Mouse (Mus musculus): ENCODE measurements at regions not wholly inside any gene's neighbourhood (a gene's known extent, or its start where the extent isn't known, plus 50 kb on each side); places are given as distances from the start of the nearest gene placed in this dataset.

- DNase-seq (ENCODE audit: low read depth): no peak
These were observed 864.9 kb downstream of the Efnb2 start for GRCm38 (mm10) chr8:7796156-7796555.

DNA sequence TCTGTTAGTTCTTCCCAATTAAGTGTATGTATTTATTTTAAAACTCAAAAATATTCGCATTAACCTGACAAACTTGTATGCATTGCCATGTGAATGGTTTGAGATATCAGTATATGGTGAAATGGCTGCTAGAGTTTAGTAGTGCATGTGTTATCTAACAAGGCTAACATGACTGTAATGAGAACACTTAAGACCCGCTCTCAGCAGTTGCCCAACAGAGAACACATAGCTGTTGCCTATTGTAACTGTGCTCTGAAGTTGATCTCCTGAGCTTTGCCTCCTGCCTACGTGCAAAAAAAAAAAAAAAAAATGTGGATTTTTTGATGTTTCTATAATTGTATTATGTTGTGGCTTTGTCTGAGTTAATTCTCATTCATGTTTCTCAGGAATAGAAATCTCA, 897.2 kb downstream of the Efnb2 start:
- no peak for DNase-seq (ENCODE audit: low read depth)

- no peak for DNase-seq (ENCODE audit: low read depth)
These were observed 900.1 kb downstream of the Efnb2 start for GRCm38 (mm10) chr8:7760987-7761386.

- peak; percentile 51 for DNase-seq (ENCODE audit: low read depth)
These were observed 928.3 kb downstream of the Efnb2 start for GRCm38 (mm10) chr8:7732726-7733125.

- DNase-seq (ENCODE audit: low read depth): no peak
These were observed 939.2 kb downstream of the Efnb2 start for GRCm38 (mm10) chr8:7721880-7722279.

DNA sequence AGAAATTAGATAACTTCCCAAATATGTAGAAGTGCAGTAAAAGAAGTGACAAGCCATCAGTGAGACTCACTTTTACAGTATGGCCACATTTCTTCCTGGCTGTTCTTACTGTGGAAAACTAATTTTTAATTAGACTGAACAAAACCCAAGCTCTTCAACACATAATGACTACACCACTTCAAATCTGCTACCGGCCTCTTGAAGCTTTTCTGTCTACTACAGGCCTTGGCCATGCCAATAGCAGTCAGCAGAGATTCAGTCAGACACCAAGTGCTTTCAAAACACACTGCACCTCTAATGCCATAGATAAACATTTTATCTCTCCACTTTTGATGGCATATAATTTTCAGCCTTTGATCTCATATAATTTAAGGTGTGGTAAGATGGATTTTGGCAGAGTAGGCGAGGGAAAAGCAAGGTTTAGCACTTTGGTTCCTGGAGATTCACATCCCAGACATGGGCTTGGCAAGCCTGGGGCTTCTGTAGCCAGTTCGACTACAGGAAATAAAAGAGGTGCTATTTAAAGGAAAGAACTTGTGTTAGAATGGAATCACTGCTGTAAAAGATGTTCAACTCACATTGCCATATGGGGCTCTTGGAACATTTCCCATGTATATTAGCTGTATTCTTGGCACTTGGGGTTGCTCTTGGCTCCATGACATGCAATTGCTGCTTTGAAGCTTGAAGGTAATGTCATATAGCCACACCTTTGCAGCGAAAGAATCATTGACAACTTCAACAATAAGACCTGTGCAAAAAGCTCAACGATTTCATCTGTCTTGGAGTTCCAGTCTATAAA, 941.9 kb downstream of the Efnb2 start:
- DNase-seq (ENCODE audit: low read depth): no peak

DNA sequence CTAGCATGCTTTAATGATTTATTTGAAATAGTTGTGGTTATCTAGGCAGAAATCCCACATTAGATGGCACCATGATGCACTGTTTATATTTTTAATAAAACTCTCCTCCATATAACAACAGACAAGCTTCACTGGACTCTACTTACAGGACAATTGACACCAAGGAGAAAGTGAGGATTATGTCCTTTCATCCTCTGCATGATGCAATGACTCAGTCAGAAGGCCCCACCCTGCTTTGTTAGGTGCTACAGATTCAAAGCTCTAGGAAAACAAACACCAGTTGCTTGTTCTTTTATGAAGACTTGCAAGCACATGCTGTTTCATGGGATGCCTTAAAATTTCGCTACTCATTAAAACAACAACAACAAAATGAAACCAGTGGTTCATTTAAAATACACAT, 950.3 kb downstream of the Efnb2 start:
- DNase-seq (ENCODE audit: low read depth): no peak

- DNase-seq (ENCODE audit: low read depth): no peak
These were observed 951.6 kb downstream of the Efnb2 start for GRCm38 (mm10) chr8:7709406-7709805.

GRCm38 (mm10) chr8:7691355-7691996, 969.6 kb downstream of the Efnb2 start:
- no peak for DNase-seq (ENCODE audit: low read depth)

DNA sequence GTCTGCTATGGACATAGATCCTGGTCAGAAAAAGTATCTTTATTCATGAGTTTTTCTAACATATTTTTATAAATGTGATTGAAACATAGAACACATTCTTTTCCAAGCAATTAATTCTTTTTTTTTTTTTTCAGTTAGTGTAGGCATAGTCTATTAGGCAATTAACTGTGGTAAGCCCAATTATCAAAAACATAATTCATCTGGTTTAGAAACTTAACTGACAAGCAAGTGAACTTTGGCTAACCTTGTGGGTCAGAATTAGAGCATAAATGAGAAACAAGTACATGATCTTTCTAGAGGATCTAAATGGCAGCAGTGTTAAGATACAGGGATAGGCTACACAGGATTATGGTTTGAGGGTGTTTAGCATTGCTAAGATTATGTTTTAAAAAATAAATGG, 1007.2 kb downstream of the Efnb2 start:
- no peak for DNase-seq (ENCODE audit: low read depth)
